ENCODE assay signal across 8 mouse cellular contexts in genomic region chrX:59133416-59133815, GRCm38 (mm10).
DNase-seq lines count a peak whose midpoint lies in the region; ATAC-seq and TF ChIP-seq lines count a peak whose summit lies in the region.

No protein-coding gene starts in this region.

- no peak for TF ChIP-seq CTCF in cerebellum, adult 2 months (IDR thresholded peaks at IDR 0.05; ENCODE audit: borderline replicate concordance, insufficient read depth, low read depth, low read length)
- no peak for TF ChIP-seq CTCF in spleen, adult 2 months (IDR thresholded peaks at IDR 0.05; ENCODE audit: extremely low read depth, insufficient read depth, insufficient read length, insufficient replicate concordance)
- no peak for TF ChIP-seq CTCF in thymus, adult 2 months (IDR thresholded peaks at IDR 0.05; ENCODE audit: borderline replicate concordance, control insufficient read depth, extremely low read depth, insufficient read depth, low read length, poor library complexity)

- peak overlapping the region; percentile 78 for H3K4me2 ChIP-seq in intestine, embryonic 15.5 days (replicated peaks)
- H3K4me2 ChIP-seq in midbrain, embryonic 12.5 days (replicated peaks), result peak overlapping the region; percentile 68

- no peaks in the 10 kb centered on the region for H3K27me3 ChIP-seq in cerebellum, adult 2 months (ENCODE audit: control insufficient read depth, insufficient read depth, low read length)
- H3K27me3 ChIP-seq in spleen, adult 2 months (ENCODE audit: control insufficient read depth, insufficient read depth, low read length), result no peaks in the 10 kb centered on the region
- H3K27me3 ChIP-seq in intestine, embryonic 15.5 days (replicated peaks), result no peaks in the 10 kb centered on the region; the same call in 1 of the 2 replicates
- H3K27me3 ChIP-seq in midbrain, embryonic 12.5 days, result no peaks in the 10 kb centered on the region; the same call in 1 of the 2 replicates
- H3K27me3 ChIP-seq in thymus, adult 2 months (ENCODE audit: control insufficient read depth, insufficient read depth, low read length), result no peaks in the 10 kb centered on the region

- H3K27ac ChIP-seq in cerebellum, adult 2 months (ENCODE audit: insufficient read depth, low read length), result no peak overlapping the region
- no peak overlapping the region for H3K27ac ChIP-seq in spleen, adult 2 months (ENCODE audit: insufficient read depth, low read length)
- no peak overlapping the region for H3K27ac ChIP-seq in intestine, embryonic 15.5 days
- no peak overlapping the region for H3K27ac ChIP-seq in midbrain, embryonic 12.5 days (replicated peaks)
- H3K27ac ChIP-seq in thymus, adult 2 months (ENCODE audit: control insufficient read depth, insufficient read depth, low read length), result no peak overlapping the region

- no peaks in the 10 kb centered on the region for H3K9me3 ChIP-seq in intestine, embryonic 15.5 days
- H3K9me3 ChIP-seq in midbrain, embryonic 12.5 days, result no peaks in the 10 kb centered on the region

- 14% methylated on average over 10 of the region's 10 CpGs for WGBS in cerebellum, adult 2 months
- 28% methylated on average over 10 of the region's 10 CpGs for WGBS in spleen, adult 2 months
- 29% methylated on average over 10 of the region's 10 CpGs for WGBS in intestine, embryonic 15.5 days
- WGBS in midbrain, embryonic 12.5 days, result 20% methylated on average over 10 of the region's 10 CpGs
- WGBS in thymus, adult 2 months, result 4% methylated on average over 10 of the region's 10 CpGs

- peak overlapping the region; percentile 64 for H3K4me3 ChIP-seq in cerebellum, adult 2 months (replicated peaks; ENCODE audit: insufficient read depth, low read depth, low read length)
- peak overlapping the region; percentile 63 for H3K4me3 ChIP-seq in spleen, adult 2 months (ENCODE audit: extremely low read depth, insufficient read depth, insufficient read length)
- H3K4me3 ChIP-seq in intestine, embryonic 15.5 days (replicated peaks), result peak overlapping the region; percentile 52
- H3K4me3 ChIP-seq in midbrain, embryonic 12.5 days, result peak overlapping the region; percentile 59
- peak overlapping the region; percentile 97 for H3K4me3 ChIP-seq in thymus, adult 2 months (ENCODE audit: control insufficient read depth, insufficient read depth, low read length)

- H3K36me3 ChIP-seq in spleen, adult 2 months (ENCODE audit: control insufficient read depth, insufficient read depth, low read length), result no peaks in the 10 kb centered on the region
- H3K36me3 ChIP-seq in intestine, embryonic 15.5 days, result no peaks in the 10 kb centered on the region
- no peaks in the 10 kb centered on the region for H3K36me3 ChIP-seq in midbrain, embryonic 12.5 days
- H3K36me3 ChIP-seq in thymus, adult 2 months (ENCODE audit: control insufficient read depth, insufficient read depth, low read length), result no peaks in the 10 kb centered on the region

- DNase-seq in cerebellum, adult 2 months, result peak; percentile 3 to 7
- no peak for DNase-seq in cerebellum, adult 11 months
- no peak for DNase-seq in spleen, adult 2 months (ENCODE audit: low read depth in 1 of 2, low spot score in 2 of 2)
- no peak for DNase-seq in spleen, adult 18-20 months
- DNase-seq in thymus, adult 2 months, result peak; percentile 19
- no peak for DNase-seq in adipocyte (ENCODE audit: low spot score)

- no peaks in the 10 kb centered on the region for H3K4me1 ChIP-seq in cerebellum, adult 2 months (ENCODE audit: control insufficient read depth, insufficient read depth, low read length)
- H3K4me1 ChIP-seq in spleen, adult 2 months (ENCODE audit: control insufficient read depth, insufficient read depth, insufficient read length), result no peaks in the 10 kb centered on the region; the same call in 1 of the 2 replicates
- no peaks in the 10 kb centered on the region for H3K4me1 ChIP-seq in intestine, embryonic 15.5 days (replicated peaks)
- no peaks in the 10 kb centered on the region for H3K4me1 ChIP-seq in midbrain, embryonic 12.5 days
- H3K4me1 ChIP-seq in thymus, adult 2 months (replicated peaks; ENCODE audit: control insufficient read depth, insufficient read depth, low read length), result peaks cover 4% of the 10 kb centered on the region; the same call in 1 of the 2 replicates

- no peak for TF ChIP-seq POLR2A in cerebellum, adult 2 months (IDR thresholded peaks at IDR 0.05; ENCODE audit: borderline replicate concordance, insufficient read depth, low read length)
- no peak for TF ChIP-seq POLR2A in spleen, adult 2 months (IDR thresholded peaks at IDR 0.05; ENCODE audit: low read depth, low read length)
- no peak for TF ChIP-seq POLR2A in thymus, adult 2 months (IDR thresholded peaks at IDR 0.05; ENCODE audit: control insufficient read depth, extremely low read depth, insufficient read depth, low read length, poor library complexity)

- peak overlapping the region; percentile 28; the same call in 1 of the 2 replicates for H3K9ac ChIP-seq in intestine, embryonic 15.5 days
- H3K9ac ChIP-seq in midbrain, embryonic 12.5 days (replicated peaks), result peak overlapping the region; percentile 50

- ATAC-seq in intestine, embryonic 15.5 days, result no peak
- peak; percentile 47 for ATAC-seq in midbrain, embryonic 12.5 days (ENCODE audit: low FRiP score, low read depth)

Comparison
In these comparisons a context has a peak if more than half of its experiments do, and no peak if none do; other contexts are left out.
1. DNase-seq: peak in cerebellum, adult 2 months (2 of 2) and thymus, adult 2 months (single experiment); none in cerebellum, adult 11 months (single experiment), spleen, adult 2 months (0 of 2), spleen, adult 18-20 months (0 of 2) and adipocyte (single experiment).
2. Peak in every context shown above with its lines, with median percentiles within 50 percentile points of each other: H3K4me3 ChIP-seq.